Mouse (Mus musculus): ENCODE results near the gene Abhd12. TPM values are rescaled to one million over a fixed set of nuclear protein-coding genes. Genes with fewer than 3 reads are reported as not detected.
A peak's percentile ranks its signal among the peaks of the same experiment; 100 is the strongest.

Gene Abhd12
- polyA plus RNA-seq, 1 experiment from 2014 or later = 109 TPM

DNA sequence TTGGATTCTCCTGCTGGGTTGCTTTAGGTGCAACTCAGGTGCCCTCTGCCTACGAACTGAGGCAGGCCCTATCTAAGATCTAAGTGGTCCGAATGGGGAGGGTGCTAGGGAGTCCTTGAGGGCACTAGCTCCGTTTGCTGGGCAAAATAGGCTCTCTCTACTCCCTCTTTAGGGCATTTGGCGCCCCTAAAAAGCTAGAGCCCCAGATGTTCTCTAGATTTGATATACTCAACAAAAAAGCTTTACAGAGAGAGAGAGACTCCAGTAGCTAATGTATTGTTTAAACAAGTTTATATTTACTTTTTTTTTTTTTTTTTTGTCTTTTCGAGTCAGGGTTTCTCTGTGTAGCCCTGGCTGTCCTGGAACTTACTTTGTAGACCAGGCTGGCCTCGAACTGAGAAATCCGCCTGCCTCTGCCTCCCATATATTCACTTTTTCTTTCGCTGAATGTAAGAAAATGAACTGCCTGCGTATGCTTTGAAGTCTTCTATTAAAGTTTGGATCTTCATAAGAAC, 452 bp upstream of the Abhd12 start, which contains the start of gene Gins1:
Gins1 (plus strand) TSS at position 465 of the 515 bp plus-strand sequence.
- Histone ChIP-seq H3K9me3 (no peaks in the 10 kb centered on the region), H3K36me3 (peaks cover 7% of the 10 kb centered on the region), H3K4me1 (replicated peaks) (peaks cover 26% of the 10 kb centered on the region), H3K27ac (replicated peaks) (peak within 1 kb of the TSS; percentile 91), H3K4me3 (peak within 1 kb of the TSS; percentile 85), H3K4me2 (peak within 1 kb of the TSS; percentile 90), H3K27me3 (peaks cover 3% of the 10 kb centered on the region; the same call in 1 of the 2 replicates), H3K9ac (peak within 1 kb of the TSS; percentile 94)
- ATAC-seq (ENCODE audit: low read depth) = peak; percentile 68
- WGBS = 39% methylated on average over 9 of the region's 9 CpGs

DNA sequence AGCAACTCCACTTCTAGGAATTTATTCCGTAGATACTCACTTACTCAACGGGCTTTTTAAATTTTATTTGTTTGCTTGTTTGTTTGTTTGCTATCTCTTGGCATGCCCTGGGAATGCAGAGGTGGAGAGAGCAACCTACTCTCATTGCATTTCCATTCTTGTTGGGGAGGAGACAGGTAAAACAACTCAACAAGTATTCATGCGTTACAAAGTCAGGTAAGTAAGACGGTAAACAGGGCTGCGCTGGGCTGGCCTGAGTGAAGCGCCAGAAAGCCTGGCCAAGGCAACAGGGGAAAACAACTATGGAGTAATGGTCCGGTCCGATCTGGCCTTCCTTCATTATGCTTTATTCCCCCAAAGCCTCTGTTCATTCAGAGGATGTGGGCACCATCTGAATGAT, 2.2 kb downstream of the Abhd12 start:
- Histone ChIP-seq H3K4me1 (replicated peaks) (peaks cover 28% of the 10 kb centered on the region), H3K36me3 (peaks cover 8% of the 10 kb centered on the region), H3K4me3 (no peak overlapping the region), H3K4me2 (peak overlapping the region; percentile 90), H3K9ac (0 out of 2 replicates have a peak overlapping the region, but pooled peaks have one; percentile 9), H3K27me3 (peaks cover under 1% of the 10 kb centered on the region; the same call in 1 of the 2 replicates), H3K9me3 (no peaks in the 10 kb centered on the region), H3K27ac (replicated peaks) (no peak overlapping the region)
- 80% methylated on average over 8 of the region's 8 CpGs for WGBS
- ATAC-seq (ENCODE audit: low read depth) = no peak

DNA sequence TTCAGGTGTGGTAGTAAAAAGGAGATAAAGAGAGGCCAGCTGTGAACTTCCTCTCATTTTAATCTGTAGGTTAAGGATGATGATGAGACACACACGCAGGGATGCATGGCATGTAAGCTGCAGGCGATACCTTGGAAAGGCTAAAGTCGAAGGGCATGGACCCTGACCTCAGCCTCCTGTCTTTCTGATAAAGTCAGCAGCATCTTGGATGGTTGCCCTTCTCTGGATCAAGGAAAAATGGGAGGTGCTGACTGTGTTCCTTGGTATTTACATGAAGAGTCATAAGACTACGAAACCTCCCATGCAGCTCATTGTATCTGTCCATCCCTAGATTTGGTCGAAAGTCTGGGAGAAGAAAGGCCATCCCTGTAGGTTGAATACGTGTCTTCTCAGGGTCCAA, 4.2 kb downstream of the Abhd12 start:
- H3K36me3 ChIP-seq = peaks cover 8% of the 10 kb centered on the region
- H3K4me2 ChIP-seq = no peak overlapping the region
- no peak for ATAC-seq (ENCODE audit: low read depth)
- no peak overlapping the region for H3K4me3 ChIP-seq
- no peaks in the 10 kb centered on the region for H3K9me3 ChIP-seq
- H3K27me3 ChIP-seq = no peaks in the 10 kb centered on the region
- H3K27ac ChIP-seq (replicated peaks) = no peak overlapping the region
- WGBS = 95% methylated on average over 6 of the region's 6 CpGs
- H3K9ac ChIP-seq = no peak overlapping the region
- H3K4me1 ChIP-seq (replicated peaks) = peaks cover 28% of the 10 kb centered on the region

DNA sequence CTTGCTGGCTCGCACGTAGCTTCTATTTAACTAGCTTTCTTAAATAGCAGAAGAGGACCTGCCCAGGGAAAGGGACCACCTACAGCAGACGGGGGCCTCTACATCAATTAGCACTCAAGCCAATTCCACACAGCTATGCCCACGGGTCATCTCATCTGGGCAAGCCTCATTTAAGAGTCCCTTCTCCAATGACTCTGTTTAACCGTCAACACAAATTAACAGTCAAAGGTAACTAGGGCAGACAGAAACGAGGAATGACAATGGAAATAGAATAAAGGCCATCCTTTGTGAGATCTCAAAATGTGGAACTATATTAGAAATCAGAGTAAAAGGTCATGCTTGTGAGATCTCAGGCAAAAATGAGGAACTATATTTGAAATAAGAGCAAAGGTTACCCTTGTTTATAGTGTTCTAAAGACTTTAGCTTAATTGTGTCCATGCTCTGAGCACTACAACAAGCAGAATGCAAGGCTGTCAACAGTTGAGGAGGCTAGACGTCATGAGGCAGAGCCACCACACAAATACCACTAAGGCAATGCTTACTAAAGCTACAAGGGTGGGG, 8.8 kb downstream of the Abhd12 start:
- no peaks in the 10 kb centered on the region for H3K27me3 ChIP-seq
- H3K4me3 ChIP-seq = no peak overlapping the region
- H3K9me3 ChIP-seq = no peaks in the 10 kb centered on the region
- H3K9ac ChIP-seq = no peak overlapping the region
- H3K4me2 ChIP-seq = no peak overlapping the region
- no peak overlapping the region for H3K27ac ChIP-seq (replicated peaks)
- no peak for ATAC-seq (ENCODE audit: low read depth)
- H3K36me3 ChIP-seq = peaks cover 8% of the 10 kb centered on the region
- H3K4me1 ChIP-seq (replicated peaks) = peaks cover 6% of the 10 kb centered on the region; the same call in 1 of the 2 replicates
- 76% methylated on average over 7 of the region's 7 CpGs for WGBS

DNA sequence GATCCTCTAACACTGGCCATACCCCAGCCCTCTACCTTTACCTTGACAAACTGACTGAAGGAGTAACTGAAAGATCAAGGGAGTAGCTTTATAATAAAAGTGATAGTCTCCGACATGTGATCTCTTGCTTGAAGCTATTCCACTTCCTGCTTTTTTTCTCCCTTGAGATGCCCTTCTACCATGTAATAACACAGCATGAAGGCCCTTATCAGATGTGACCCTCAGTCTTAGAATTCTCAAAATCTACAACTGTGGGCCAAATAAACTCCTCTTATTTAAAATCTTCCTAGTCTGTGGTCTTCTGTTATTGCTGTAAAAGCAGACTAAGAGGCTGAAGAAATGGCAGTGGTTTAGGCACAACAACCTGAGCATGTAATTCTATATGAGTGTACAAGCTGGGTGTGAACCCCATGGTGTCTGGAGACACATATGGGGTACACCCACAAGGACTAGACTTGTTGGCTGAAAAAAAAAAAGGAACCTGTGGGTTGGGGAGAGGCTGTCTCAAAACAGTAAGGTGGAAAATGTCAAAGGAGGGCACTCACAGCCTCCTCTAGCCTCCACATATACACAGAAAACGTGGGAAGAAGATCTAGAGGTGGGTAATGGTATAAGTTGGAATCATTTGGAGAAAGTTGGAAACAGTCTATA, 9.8 kb downstream of the Abhd12 start:
- Histone ChIP-seq H3K9ac (no peak overlapping the region), H3K27ac (replicated peaks) (no peak overlapping the region), H3K4me1 (replicated peaks) (peaks cover 6% of the 10 kb centered on the region; the same call in 1 of the 2 replicates), H3K27me3 (no peaks in the 10 kb centered on the region), H3K36me3 (no peaks in the 10 kb centered on the region), H3K9me3 (no peaks in the 10 kb centered on the region), H3K4me2 (no peak overlapping the region), H3K4me3 (no peak overlapping the region)
- ATAC-seq (ENCODE audit: low read depth) = no peak
- WGBS = 85% methylated on average over 2 of the region's 2 CpGs

DNA sequence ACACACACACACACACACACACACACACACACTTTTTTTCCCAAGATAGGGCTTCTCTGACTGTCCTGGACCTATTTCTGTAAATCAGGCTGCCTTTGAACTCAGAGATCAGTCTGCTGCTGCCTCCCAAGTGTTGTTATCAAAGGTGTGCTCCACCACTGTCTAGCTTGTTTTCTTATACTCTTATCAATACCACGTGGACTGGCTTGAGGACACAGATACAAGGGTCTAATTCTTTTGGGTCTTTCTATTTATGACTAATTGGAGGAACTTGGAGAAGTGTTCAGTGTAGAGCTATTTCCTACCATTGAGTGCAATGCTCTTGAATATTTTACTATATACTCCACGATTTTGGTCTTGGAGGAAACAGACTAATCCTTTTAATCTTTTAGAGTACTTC, 17.2 kb downstream of the Abhd12 start:
- Histone ChIP-seq H3K27me3 (no peaks in the 10 kb centered on the region), H3K9me3 (no peaks in the 10 kb centered on the region), H3K4me2 (no peak overlapping the region), H3K4me1 (replicated peaks) (no peaks in the 10 kb centered on the region), H3K36me3 (0 out of 2 replicates have a peak, but pooled peaks cover 4% of the 10 kb centered on the region), H3K4me3 (no peak overlapping the region), H3K9ac (no peak overlapping the region), H3K27ac (replicated peaks) (no peak overlapping the region)
- 86% methylated on average over 2 of the region's 2 CpGs for WGBS
- ATAC-seq (ENCODE audit: low read depth) = no peak

DNA sequence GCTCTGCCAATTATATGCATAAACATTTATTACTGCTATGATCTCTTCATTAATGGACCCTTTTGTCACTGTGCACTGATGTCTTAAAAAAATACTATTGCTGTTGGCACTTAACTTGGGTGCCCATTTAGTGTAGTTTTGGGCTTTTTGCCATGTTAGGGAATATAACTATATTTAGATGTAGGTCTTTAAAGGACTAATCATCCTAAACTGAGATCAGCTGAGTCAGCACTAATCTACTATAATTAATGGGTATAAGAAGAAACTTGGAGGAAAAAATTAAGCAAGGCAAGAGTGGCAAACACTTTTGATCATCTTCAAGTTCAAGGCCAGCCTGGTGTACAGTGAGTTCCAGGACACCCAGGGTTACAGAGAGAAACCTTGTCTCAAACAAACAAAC, 18.2 kb downstream of the Abhd12 start:
- H3K27me3 ChIP-seq = no peaks in the 10 kb centered on the region
- H3K4me3 ChIP-seq = no peak overlapping the region
- no peak overlapping the region for H3K27ac ChIP-seq (replicated peaks)
- H3K36me3 ChIP-seq = 0 out of 2 replicates have a peak, but pooled peaks cover 4% of the 10 kb centered on the region
- no peaks in the 10 kb centered on the region for H3K4me1 ChIP-seq (replicated peaks)
- H3K9me3 ChIP-seq = no peaks in the 10 kb centered on the region
- no peak overlapping the region for H3K4me2 ChIP-seq
- H3K9ac ChIP-seq = no peak overlapping the region
- ATAC-seq (ENCODE audit: low read depth) = no peak

DNA sequence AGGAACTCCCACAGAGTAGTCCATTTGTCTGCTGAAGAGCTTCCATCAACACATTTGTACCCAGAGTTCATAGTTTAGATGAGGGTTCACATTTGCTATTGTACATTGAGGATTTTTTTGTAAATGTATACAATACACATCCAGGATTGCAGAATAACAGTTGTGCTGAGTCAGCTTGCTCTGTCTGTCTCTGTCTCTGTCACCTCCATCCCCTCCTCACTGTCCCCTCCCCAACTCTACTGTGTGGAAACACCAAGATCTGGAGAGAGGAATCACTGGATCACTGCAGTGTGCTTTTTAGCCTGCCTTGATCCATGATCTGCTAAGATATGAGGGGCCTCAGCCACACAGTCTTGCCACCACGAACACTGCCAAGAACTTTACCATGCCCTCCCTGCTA, 18.7 kb downstream of the Abhd12 start:
- no peak overlapping the region for H3K4me3 ChIP-seq
- WGBS = 86% methylated on average over 1 of the region's 1 CpGs
- H3K9me3 ChIP-seq = no peaks in the 10 kb centered on the region
- H3K9ac ChIP-seq = no peak overlapping the region
- H3K36me3 ChIP-seq = 0 out of 2 replicates have a peak, but pooled peaks cover 4% of the 10 kb centered on the region
- no peak for ATAC-seq (ENCODE audit: low read depth)
- H3K4me1 ChIP-seq (replicated peaks) = no peaks in the 10 kb centered on the region
- H3K4me2 ChIP-seq = no peak overlapping the region
- no peaks in the 10 kb centered on the region for H3K27me3 ChIP-seq
- H3K27ac ChIP-seq (replicated peaks) = no peak overlapping the region

DNA sequence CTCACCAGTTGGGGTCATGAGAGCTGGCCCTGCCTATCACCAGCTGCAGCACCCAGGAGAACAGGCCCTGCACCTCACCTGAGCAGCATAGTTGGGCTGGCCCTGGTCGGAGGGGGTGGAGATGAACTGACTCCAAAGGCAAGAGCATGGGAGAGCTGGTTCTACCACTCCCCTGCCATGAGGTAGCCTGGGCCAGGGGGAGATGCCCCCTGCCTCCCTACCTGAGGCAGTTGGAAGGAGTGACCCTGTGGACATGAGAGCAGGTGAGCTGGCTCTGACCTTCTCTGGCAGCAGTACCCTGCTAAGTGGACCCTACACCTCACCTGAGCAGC, 19.8 kb downstream of the Abhd12 start:
- no peaks in the 10 kb centered on the region for H3K27me3 ChIP-seq
- H3K4me3 ChIP-seq = no peak overlapping the region
- WGBS = 100% methylated on average over 1 of the region's 1 CpGs
- H3K4me1 ChIP-seq (replicated peaks) = no peaks in the 10 kb centered on the region
- H3K27ac ChIP-seq (replicated peaks) = no peak overlapping the region
- H3K36me3 ChIP-seq = 0 out of 2 replicates have a peak, but pooled peaks cover 4% of the 10 kb centered on the region
- H3K4me2 ChIP-seq = no peak overlapping the region
- no peak for ATAC-seq (ENCODE audit: low read depth)
- H3K9me3 ChIP-seq = no peaks in the 10 kb centered on the region
- H3K9ac ChIP-seq = no peak overlapping the region

DNA sequence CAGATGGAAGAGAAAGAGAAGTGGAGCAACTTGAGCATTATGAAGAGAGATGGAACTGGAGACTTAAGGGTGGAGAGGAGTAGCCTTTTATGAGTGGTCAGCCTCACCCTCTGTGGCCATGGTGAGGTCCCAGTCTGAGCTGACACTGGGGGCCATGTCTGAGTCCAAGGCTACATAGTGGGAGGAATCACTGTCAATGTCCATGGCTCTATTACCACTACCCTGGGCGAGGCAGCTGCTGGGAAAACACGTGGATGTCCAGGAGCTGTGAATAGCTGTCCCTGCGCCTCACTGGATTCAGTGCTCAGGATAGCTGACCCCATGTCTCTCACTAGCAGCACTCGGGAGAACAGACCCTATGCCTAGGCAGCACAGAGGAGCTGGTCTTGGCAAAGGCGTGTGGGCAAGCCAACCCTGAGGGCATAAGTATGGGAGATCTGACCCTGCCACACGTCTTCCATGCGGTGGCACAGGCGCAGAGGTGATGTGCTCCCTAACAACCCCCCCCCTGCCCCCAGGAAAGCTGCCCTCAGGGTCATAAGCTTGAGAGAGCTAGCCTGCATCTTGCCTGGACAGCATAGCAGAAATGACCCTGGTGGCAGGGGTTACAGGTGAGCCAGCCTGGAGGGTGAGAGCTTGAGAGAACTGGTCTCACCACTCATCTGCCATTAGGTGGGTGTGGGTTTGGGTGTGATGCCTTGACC, 20.3 kb downstream of the Abhd12 start:
- Histone ChIP-seq H3K9ac (no peak overlapping the region), H3K4me1 (replicated peaks) (no peaks in the 10 kb centered on the region), H3K27me3 (no peaks in the 10 kb centered on the region), H3K4me2 (no peak overlapping the region), H3K9me3 (no peaks in the 10 kb centered on the region), H3K36me3 (0 out of 2 replicates have a peak, but pooled peaks cover 4% of the 10 kb centered on the region), H3K4me3 (no peak overlapping the region), H3K27ac (replicated peaks) (no peak overlapping the region)
- WGBS = 92% methylated on average over 8 of the region's 8 CpGs
- ATAC-seq (ENCODE audit: low read depth) = peak; percentile 15; the same call in 1 of the 2 replicates

DNA sequence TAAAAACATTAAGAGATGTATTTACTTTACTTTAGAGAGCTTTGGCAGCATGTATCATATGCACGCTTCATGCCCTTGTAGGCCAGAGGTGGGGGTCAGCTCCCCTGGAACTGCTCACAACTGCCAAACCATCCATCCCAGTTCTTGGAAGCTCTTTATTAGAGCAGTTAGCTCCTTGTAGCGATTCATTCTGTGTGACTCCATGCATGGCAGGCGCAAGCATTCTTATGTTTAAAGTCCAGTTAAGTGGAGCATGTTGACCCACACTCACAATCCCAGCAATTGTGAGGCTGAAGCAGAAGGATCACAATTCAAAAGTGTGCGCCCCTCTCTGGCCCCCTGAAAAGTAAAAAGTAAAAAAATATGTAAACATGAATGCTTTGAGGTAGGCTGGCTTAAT, 27.0 kb downstream of the Abhd12 start:
- no peaks in the 10 kb centered on the region for H3K9me3 ChIP-seq
- H3K27me3 ChIP-seq = no peaks in the 10 kb centered on the region
- 0 out of 2 replicates have a peak, but pooled peaks cover 6% of the 10 kb centered on the region for H3K4me1 ChIP-seq (replicated peaks)
- no peak overlapping the region for H3K4me2 ChIP-seq
- no peak overlapping the region for H3K4me3 ChIP-seq
- no peak for ATAC-seq (ENCODE audit: low read depth)
- 92% methylated on average over 4 of the region's 4 CpGs for WGBS
- no peaks in the 10 kb centered on the region for H3K36me3 ChIP-seq
- H3K9ac ChIP-seq = no peak overlapping the region
- no peak overlapping the region for H3K27ac ChIP-seq (replicated peaks)

DNA sequence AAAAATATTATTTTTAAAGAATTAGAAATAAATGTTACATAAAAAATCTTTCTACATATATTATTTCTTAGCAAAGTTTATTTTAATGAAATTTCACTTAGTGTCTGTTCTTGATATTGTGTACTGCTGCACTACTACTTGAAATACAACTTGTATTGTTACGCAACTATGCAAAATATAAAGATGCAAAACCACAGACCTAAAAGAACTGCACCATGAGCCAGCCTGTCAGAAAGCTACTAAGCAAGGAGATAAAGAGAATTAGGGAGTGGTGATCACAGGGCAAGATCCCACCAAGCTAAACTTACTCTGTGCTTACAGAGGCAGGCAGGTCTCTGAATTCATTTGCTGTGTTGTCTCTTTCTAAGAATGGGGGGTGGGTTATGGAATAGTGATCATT, 29.3 kb downstream of the Abhd12 start:
- Histone ChIP-seq H3K27ac (replicated peaks) (no peak overlapping the region), H3K4me2 (no peak overlapping the region), H3K27me3 (no peaks in the 10 kb centered on the region), H3K9ac (no peak overlapping the region), H3K9me3 (no peaks in the 10 kb centered on the region), H3K4me3 (no peak overlapping the region), H3K4me1 (replicated peaks) (0 out of 2 replicates have a peak, but pooled peaks cover 6% of the 10 kb centered on the region), H3K36me3 (no peaks in the 10 kb centered on the region)
- no peak for ATAC-seq (ENCODE audit: low read depth)
- WGBS = 98% methylated on average over 1 of the region's 1 CpGs

Measured in neural tube, embryonic 13.5 days (tissue).